Mouse (Mus musculus): ENCODE results near the gene Fam76a.

DNA sequence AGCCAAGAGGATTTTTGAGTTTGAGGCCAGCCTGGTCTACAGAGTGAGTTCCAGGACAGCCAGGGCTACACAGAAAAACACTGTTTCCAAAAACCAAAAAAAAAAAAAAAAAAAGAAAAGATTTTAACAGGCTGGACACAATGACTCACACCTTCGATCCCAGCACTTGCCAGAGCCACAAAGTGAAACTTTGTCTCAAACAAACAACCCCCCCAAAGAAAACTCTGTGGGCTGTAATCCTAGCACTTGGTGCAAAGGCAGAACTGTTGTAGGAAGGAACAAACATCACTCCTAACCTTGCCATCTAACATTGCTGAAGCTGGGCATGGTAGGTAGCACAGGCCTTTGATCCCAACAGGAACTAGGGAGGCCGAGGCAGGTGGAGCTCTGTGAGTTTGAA is 57.5 kb downstream of the Fam76a start:
- no peak for TF ChIP-seq EP300 (IDR thresholded peaks at IDR 0.05; ENCODE audit: low read depth)
- TF ChIP-seq CTCF (IDR thresholded peaks at IDR 0.05; ENCODE audit: low read depth) = no peak

Measured in liver, postnatal 0 days (tissue).